Mouse (Mus musculus): ENCODE data around the gene Ppp6r3. TPM values are rescaled to one million over a fixed set of nuclear protein-coding genes. Genes with fewer than 3 reads are reported as not detected.
A peak's percentile ranks its signal among the peaks of the same experiment; 100 is the strongest.

The Ppp6r3 gene
- polyA plus RNA-seq, 1 experiment from 2014 or later: 41.3 TPM

GRCm38 (mm10) chr19:3451170-3451569, 124.4 kb downstream of the Ppp6r3 start:
- Histone ChIP-seq H3K4me1 (replicated peaks) (peaks cover 13% of the 10 kb centered on the region), H3K36me3 (peaks cover 27% of the 10 kb centered on the region), H3K9me3 (replicated peaks) (no peaks in the 10 kb centered on the region), H3K9ac (no peak overlapping the region), H3K27ac (no peak overlapping the region), H3K4me3 (no peak overlapping the region), H3K27me3 (no peaks in the 10 kb centered on the region), H3K4me2 (no peak overlapping the region)
- 22% methylated on average over 6 of the region's 6 CpGs for WGBS
- no peak; the same call in 1 of the 2 replicates for ATAC-seq (replicated peaks; ENCODE audit: insufficient number of reproducible peaks, insufficient read depth, low FRiP score, low read depth)

GRCm38 (mm10) chr19:3450714-3451113, 124.8 kb downstream of the Ppp6r3 start:
- no peaks in the 10 kb centered on the region for H3K27me3 ChIP-seq
- no peaks in the 10 kb centered on the region for H3K9me3 ChIP-seq (replicated peaks)
- no peak overlapping the region for H3K4me2 ChIP-seq
- peaks cover 13% of the 10 kb centered on the region for H3K4me1 ChIP-seq (replicated peaks)
- no peak overlapping the region for H3K27ac ChIP-seq
- no peak for ATAC-seq (replicated peaks; ENCODE audit: insufficient number of reproducible peaks, insufficient read depth, low FRiP score, low read depth)
- no peak overlapping the region for H3K9ac ChIP-seq
- peaks cover 23% of the 10 kb centered on the region for H3K36me3 ChIP-seq
- WGBS: 88% methylated on average over 3 of the region's 3 CpGs
- H3K4me3 ChIP-seq: no peak overlapping the region

- WGBS: 54% methylated on average over 3 of the region's 3 CpGs
- Histone ChIP-seq H3K27ac (0 out of 2 replicates have a peak overlapping the region, but pooled peaks have one; percentile 4), H3K4me3 (no peak overlapping the region), H3K27me3 (no peaks in the 10 kb centered on the region), H3K36me3 (0 out of 2 replicates have a peak, but pooled peaks cover 8% of the 10 kb centered on the region), H3K4me1 (replicated peaks) (peaks cover 13% of the 10 kb centered on the region), H3K9ac (no peak overlapping the region), H3K4me2 (no peak overlapping the region), H3K9me3 (replicated peaks) (no peaks in the 10 kb centered on the region)
- no peak for ATAC-seq (replicated peaks; ENCODE audit: insufficient number of reproducible peaks, insufficient read depth, low FRiP score, low read depth)
Measured at GRCm38 (mm10) chr19:3449248-3449647, 126.3 kb downstream of the Ppp6r3 start.

- H3K4me2 ChIP-seq: no peak overlapping the region
- H3K9me3 ChIP-seq (replicated peaks): no peaks in the 10 kb centered on the region
- H3K4me1 ChIP-seq (replicated peaks): peaks cover 13% of the 10 kb centered on the region
- no peaks in the 10 kb centered on the region for H3K36me3 ChIP-seq
- no peak overlapping the region for H3K27ac ChIP-seq
- 79% methylated on average over 3 of the region's 3 CpGs for WGBS
- no peak overlapping the region for H3K9ac ChIP-seq
- ATAC-seq (replicated peaks; ENCODE audit: insufficient number of reproducible peaks, insufficient read depth, low FRiP score, low read depth): no peak
- no peaks in the 10 kb centered on the region; the same call in 1 of the 2 replicates for H3K27me3 ChIP-seq
- no peak overlapping the region for H3K4me3 ChIP-seq
Measured at GRCm38 (mm10) chr19:3447348-3447747, 128.2 kb downstream of the Ppp6r3 start.

- H3K9ac ChIP-seq: no peak overlapping the region
- H3K9me3 ChIP-seq (replicated peaks): no peaks in the 10 kb centered on the region
- no peak overlapping the region for H3K27ac ChIP-seq
- no peak overlapping the region for H3K4me2 ChIP-seq
- H3K4me1 ChIP-seq (replicated peaks): no peaks in the 10 kb centered on the region
- H3K36me3 ChIP-seq: no peaks in the 10 kb centered on the region
- H3K27me3 ChIP-seq: no peaks in the 10 kb centered on the region; the same call in 1 of the 2 replicates
- 65% methylated on average over 10 of the region's 10 CpGs for WGBS
- no peak overlapping the region for H3K4me3 ChIP-seq
- no peak for ATAC-seq (replicated peaks; ENCODE audit: insufficient number of reproducible peaks, insufficient read depth, low FRiP score, low read depth)
Measured at GRCm38 (mm10) chr19:3441092-3441491, 134.5 kb downstream of the Ppp6r3 start.

- Histone ChIP-seq H3K27me3 (no peaks in the 10 kb centered on the region; the same call in 1 of the 2 replicates), H3K9ac (no peak overlapping the region), H3K27ac (no peak overlapping the region), H3K36me3 (no peaks in the 10 kb centered on the region), H3K4me3 (peak overlapping the region; percentile 2; the same call in 1 of the 2 replicates), H3K4me1 (replicated peaks) (no peaks in the 10 kb centered on the region), H3K4me2 (no peak overlapping the region), H3K9me3 (replicated peaks) (no peaks in the 10 kb centered on the region)
- no peak for ATAC-seq (replicated peaks; ENCODE audit: insufficient number of reproducible peaks, insufficient read depth, low FRiP score, low read depth)
- WGBS: 68% methylated on average over 5 of the region's 5 CpGs
Measured at GRCm38 (mm10) chr19:3440667-3441066, 134.9 kb downstream of the Ppp6r3 start.

GRCm38 (mm10) chr19:3437980-3438379, 137.6 kb downstream of the Ppp6r3 start:
- WGBS: 61% methylated on average over 5 of the region's 5 CpGs
- Histone ChIP-seq H3K4me1 (replicated peaks) (no peaks in the 10 kb centered on the region), H3K27me3 (no peaks in the 10 kb centered on the region; the same call in 1 of the 2 replicates), H3K9ac (no peak overlapping the region), H3K9me3 (replicated peaks) (no peaks in the 10 kb centered on the region), H3K4me3 (no peak overlapping the region), H3K36me3 (no peaks in the 10 kb centered on the region), H3K27ac (no peak overlapping the region), H3K4me2 (no peak overlapping the region)
- ATAC-seq (replicated peaks; ENCODE audit: insufficient number of reproducible peaks, insufficient read depth, low FRiP score, low read depth): no peak

- Histone ChIP-seq H3K4me2 (no peak overlapping the region), H3K4me1 (replicated peaks) (no peaks in the 10 kb centered on the region), H3K4me3 (no peak overlapping the region), H3K9ac (no peak overlapping the region), H3K9me3 (replicated peaks) (no peaks in the 10 kb centered on the region), H3K27me3 (no peaks in the 10 kb centered on the region; the same call in 1 of the 2 replicates), H3K27ac (no peak overlapping the region), H3K36me3 (no peaks in the 10 kb centered on the region)
- ATAC-seq (replicated peaks; ENCODE audit: insufficient number of reproducible peaks, insufficient read depth, low FRiP score, low read depth): 0 out of 2 replicates have a peak, but pooled peaks have one; percentile 41
- 47% methylated on average over 9 of the region's 9 CpGs for WGBS
Measured at GRCm38 (mm10) chr19:3436840-3437239, 138.7 kb downstream of the Ppp6r3 start.

- Histone ChIP-seq H3K4me1 (replicated peaks) (no peaks in the 10 kb centered on the region), H3K4me2 (no peak overlapping the region), H3K27ac (no peak overlapping the region), H3K9me3 (replicated peaks) (no peaks in the 10 kb centered on the region), H3K27me3 (no peaks in the 10 kb centered on the region; the same call in 1 of the 2 replicates), H3K9ac (no peak overlapping the region), H3K36me3 (no peaks in the 10 kb centered on the region), H3K4me3 (no peak overlapping the region)
- no peak for ATAC-seq (replicated peaks; ENCODE audit: insufficient number of reproducible peaks, insufficient read depth, low FRiP score, low read depth)
- 68% methylated on average over 3 of the region's 3 CpGs for WGBS
Measured at GRCm38 (mm10) chr19:3435824-3436223, 139.7 kb downstream of the Ppp6r3 start.

GRCm38 (mm10) chr19:3434641-3435040, 140.9 kb downstream of the Ppp6r3 start:
- no peak for ATAC-seq (replicated peaks; ENCODE audit: insufficient number of reproducible peaks, insufficient read depth, low FRiP score, low read depth)
- WGBS: 46% methylated on average over 4 of the region's 4 CpGs
- H3K4me3 ChIP-seq: no peak overlapping the region
- no peaks in the 10 kb centered on the region for H3K27me3 ChIP-seq
- no peak overlapping the region for H3K4me2 ChIP-seq
- no peaks in the 10 kb centered on the region for H3K9me3 ChIP-seq (replicated peaks)
- H3K36me3 ChIP-seq: no peaks in the 10 kb centered on the region
- H3K9ac ChIP-seq: no peak overlapping the region
- H3K4me1 ChIP-seq (replicated peaks): no peaks in the 10 kb centered on the region
- no peak overlapping the region for H3K27ac ChIP-seq

- no peak overlapping the region for H3K4me2 ChIP-seq
- H3K9me3 ChIP-seq (replicated peaks): no peaks in the 10 kb centered on the region
- no peak overlapping the region for H3K27ac ChIP-seq
- WGBS: 29% methylated on average over 4 of the region's 4 CpGs
- no peaks in the 10 kb centered on the region for H3K36me3 ChIP-seq
- H3K4me3 ChIP-seq: no peak overlapping the region
- no peak for ATAC-seq (replicated peaks; ENCODE audit: insufficient number of reproducible peaks, insufficient read depth, low FRiP score, low read depth)
- no peak overlapping the region for H3K9ac ChIP-seq
- H3K27me3 ChIP-seq: no peaks in the 10 kb centered on the region
- H3K4me1 ChIP-seq (replicated peaks): no peaks in the 10 kb centered on the region
Measured at GRCm38 (mm10) chr19:3434124-3434523, 141.4 kb downstream of the Ppp6r3 start.

GRCm38 (mm10) chr19:3431969-3432368, 143.6 kb downstream of the Ppp6r3 start:
- Histone ChIP-seq H3K27me3 (no peaks in the 10 kb centered on the region), H3K4me1 (replicated peaks) (no peaks in the 10 kb centered on the region), H3K27ac (no peak overlapping the region), H3K4me2 (no peak overlapping the region), H3K9ac (no peak overlapping the region), H3K36me3 (no peaks in the 10 kb centered on the region), H3K9me3 (replicated peaks) (no peaks in the 10 kb centered on the region), H3K4me3 (no peak overlapping the region)
- ATAC-seq (replicated peaks; ENCODE audit: insufficient number of reproducible peaks, insufficient read depth, low FRiP score, low read depth): no peak
- 52% methylated on average over 1 of the region's 2 CpGs for WGBS
